Mouse (Mus musculus) gastrocnemius, adult 2 months (tissue): ENCODE results near the gene Cx3cr1. TPM values are rescaled to one million over a fixed set of nuclear protein-coding genes. Genes with fewer than 3 reads are reported as not detected.

ENCODE experiments used
- DNase-seq: peaks from one replicate; pipeline ENCODE4 v3.0.0; 2022
- H3K27ac ChIP-seq: fragments of 200-600 bp; 2 replicates; pipeline ENCODE4 v1.8.1; 2022; ENCODE audit warnings: mild to moderate bottlenecking
- H3K4me3 ChIP-seq: fragments of 200-600 bp; 2 replicates; pipeline ENCODE4 v1.8.1; 2022; ENCODE audit warnings: mild to moderate bottlenecking, moderate library complexity
- CTCF ChIP-seq: fragments of 200-600 bp; IDR thresholded peaks from 2 replicates; pipeline ENCODE4 v1.8.1; 2022; ENCODE audit warnings: antibody characterized with exemption, mild to moderate bottlenecking, moderate library complexity
- intact Hi-C: fragments of 180-260 bp; cut with DNase I; formaldehyde crosslinking; loops from one replicate; pipeline ENCODE4 v1.15.1; 2025
- total RNA-seq, 2 experiments: library from RNA; stranded (reverse); gene quantifications; 2 replicates each; pipeline ENCODE4 v1.2.3; 2021

The Cx3cr1 gene
- total RNA-seq, 2 experiments from 2014 or later, result 0.15 to 0.20 TPM

DNA sequence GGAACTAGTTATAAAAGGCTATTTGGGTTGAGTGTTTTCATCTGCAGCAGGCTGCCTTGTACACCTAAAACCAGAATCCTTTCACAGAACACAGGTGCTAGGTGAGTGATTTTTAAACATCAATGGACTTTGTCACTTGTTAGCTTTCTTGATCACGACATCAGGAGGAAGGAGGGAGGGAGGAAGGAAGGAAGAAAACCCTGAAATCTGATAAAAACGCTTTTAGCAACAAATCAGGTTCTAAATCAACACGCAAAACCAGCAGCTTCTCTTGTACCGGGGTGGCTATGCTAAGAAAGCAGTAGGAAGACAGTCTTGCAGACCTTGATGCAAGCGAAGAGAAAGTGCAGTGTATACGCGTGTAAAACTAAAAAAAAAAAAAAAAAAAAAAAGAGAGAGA lies 10.2 kb upstream of the Cx3cr1 start:
- intact Hi-C loops, result loop anchor here (10.0 kb wide), 1 partner anchor 145 kb away; the partner anchor contains the start of genes Gorasp1 and Ttc21a
- DNase-seq, result no peak
- Histone ChIP-seq H3K4me3 (no peak overlapping the region), H3K27ac (no peak overlapping the region)
- no peak for TF ChIP-seq CTCF

- Histone ChIP-seq H3K4me3 (no peak overlapping the region), H3K27ac (no peak overlapping the region)
- no peak for DNase-seq
- intact Hi-C loops, result loop anchor here (10.0 kb wide), 1 partner anchor 143 kb away; the partner anchor contains the start of genes Gorasp1 and Ttc21a
- TF ChIP-seq CTCF, result no peak
Measured at GRCm38 (mm10) chr9:120078241-120078640, 8.6 kb upstream of the Cx3cr1 start.

GRCm38 (mm10) chr9:120074516-120074915 lies 4.8 kb upstream of the Cx3cr1 start:
- TF ChIP-seq CTCF, result no peak
- H3K27ac ChIP-seq, result no peak overlapping the region
- no peak overlapping the region for H3K4me3 ChIP-seq
- intact Hi-C loops, result loop anchor here (10.0 kb wide), 1 partner anchor 140 kb away; the partner anchor contains the start of genes Gorasp1 and Ttc21a
- DNase-seq, result no peak

DNA sequence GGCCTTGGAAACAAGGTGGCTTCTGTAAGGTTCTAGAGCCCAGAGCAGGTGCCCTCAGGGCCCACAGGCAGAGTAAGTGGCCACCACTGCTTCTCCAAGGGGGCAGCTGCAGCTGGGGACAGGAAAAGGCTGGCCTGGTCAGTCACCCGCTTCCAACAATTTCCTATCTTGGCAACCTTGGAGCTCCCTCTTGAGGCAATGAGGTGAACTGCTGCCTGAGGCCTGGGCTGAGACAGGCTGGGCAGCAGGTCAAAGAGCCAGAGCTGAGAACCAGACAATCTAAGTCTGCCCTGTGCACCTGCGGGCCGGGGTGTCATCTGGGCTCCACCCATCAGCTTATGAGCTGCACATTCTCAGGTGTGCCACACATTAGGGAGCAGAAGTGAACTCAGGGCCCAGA lies 3.5 kb upstream of the Cx3cr1 start:
- intact Hi-C loops, result loop anchor here (1.0 to 10.0 kb wide), 3 partner anchors 45 to 138 kb away; partner anchors contain the start of genes Gorasp1 and Ttc21a
- H3K4me3 ChIP-seq, result no peak overlapping the region
- peak; percentile 86 for DNase-seq
- no peak overlapping the region for H3K27ac ChIP-seq
- no peak; the same call in 1 of the 2 replicates for TF ChIP-seq CTCF

DNA sequence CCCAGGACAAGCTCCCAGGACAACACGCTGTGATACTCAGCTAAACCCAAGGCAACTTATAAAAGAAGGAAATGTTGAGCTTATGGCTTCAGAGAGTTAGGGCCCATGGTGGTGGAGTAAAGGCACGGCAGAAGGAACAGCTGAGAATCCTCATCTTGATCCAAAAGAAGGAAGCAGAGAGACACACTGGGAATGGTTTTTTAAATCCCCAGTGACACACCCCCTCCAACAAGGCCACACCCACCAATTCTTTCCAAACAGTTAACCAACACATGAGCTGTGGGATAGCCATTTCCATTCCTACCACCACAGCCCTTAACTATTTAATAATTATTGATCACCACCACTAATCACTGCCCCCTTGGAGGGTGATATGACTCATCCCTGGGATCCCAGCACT lies 1.6 kb upstream of the Cx3cr1 start:
- Histone ChIP-seq H3K27ac (no peak overlapping the region), H3K4me3 (no peak overlapping the region)
- TF ChIP-seq CTCF, result no peak
- intact Hi-C loops, result loop anchor here (10.0 kb wide), 1 partner anchor 136 kb away; the partner anchor contains the start of genes Gorasp1 and Ttc21a
- DNase-seq, result no peak

DNA sequence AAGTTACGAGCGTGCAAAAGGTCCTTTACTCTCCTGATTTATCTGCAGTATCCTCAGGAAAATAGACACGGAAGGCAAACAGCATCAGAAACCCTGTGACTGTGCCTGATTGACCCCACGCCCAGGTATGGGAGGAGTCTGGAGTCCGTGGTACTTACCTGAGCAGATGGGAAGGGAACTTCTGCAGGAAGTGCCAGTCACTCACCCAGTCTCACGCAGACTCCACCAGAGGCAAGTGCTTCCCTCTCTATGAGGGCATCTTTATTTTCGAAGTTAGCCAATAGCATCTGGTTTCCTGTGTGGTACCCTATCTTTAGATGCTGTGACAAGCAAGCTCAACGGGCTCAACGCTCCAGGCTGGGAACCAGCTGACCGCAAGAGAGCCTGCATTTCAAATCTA lies 1.6 kb downstream of the Cx3cr1 start:
- intact Hi-C loops, result no loop called here
- H3K4me3 ChIP-seq, result no peak overlapping the region
- TF ChIP-seq CTCF, result no peak
- no peak overlapping the region for H3K27ac ChIP-seq
- DNase-seq, result no peak

DNA sequence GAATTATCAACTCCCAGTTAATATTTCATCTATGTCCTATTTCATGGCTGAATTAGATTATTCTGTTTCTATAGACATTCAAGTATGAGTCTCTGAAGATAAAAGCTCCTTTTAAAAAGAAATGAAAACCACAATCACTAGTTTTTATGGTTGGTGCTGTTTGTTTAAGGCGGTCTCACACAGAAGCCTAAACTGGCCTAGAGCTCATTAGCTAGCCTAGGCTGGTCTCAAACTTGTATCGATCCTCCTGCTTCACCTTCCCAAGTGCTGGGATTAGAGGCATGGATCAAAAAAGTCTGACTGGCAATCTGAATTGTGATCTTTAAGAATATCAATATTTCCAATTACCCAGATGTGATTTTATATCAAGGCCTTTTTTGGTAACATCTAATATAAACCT lies 2.1 kb downstream of the Cx3cr1 start:
- Histone ChIP-seq H3K4me3 (no peak overlapping the region), H3K27ac (no peak overlapping the region)
- intact Hi-C loops, result no loop called here
- no peak for TF ChIP-seq CTCF
- no peak for DNase-seq

DNA sequence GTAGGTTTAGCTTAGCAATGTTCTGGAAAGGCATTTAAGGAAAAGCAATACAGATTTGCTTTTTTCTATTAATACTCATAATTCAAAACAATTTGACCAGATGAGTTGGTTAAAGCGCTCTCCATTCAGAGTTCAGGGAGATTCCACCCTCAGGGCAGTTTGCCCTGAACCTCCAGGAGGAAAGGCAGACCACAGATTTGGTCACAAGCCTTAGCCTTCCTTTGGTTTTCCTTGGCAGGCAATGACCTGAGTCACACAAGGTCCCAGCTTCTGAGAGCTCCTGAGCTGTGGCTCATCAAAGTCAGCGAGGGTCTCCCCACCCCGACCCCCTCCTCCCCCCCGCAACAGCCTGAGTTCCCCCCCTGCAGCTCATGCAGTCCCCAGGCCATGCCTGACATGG lies 5.4 kb downstream of the Cx3cr1 start:
- intact Hi-C loops, result no loop called here
- Histone ChIP-seq H3K4me3 (no peak overlapping the region), H3K27ac (no peak overlapping the region)
- TF ChIP-seq CTCF, result no peak
- DNase-seq, result no peak

- Histone ChIP-seq H3K4me3 (no peak overlapping the region), H3K27ac (no peak overlapping the region)
- no peak for TF ChIP-seq CTCF
- intact Hi-C loops, result no loop called here
- no peak for DNase-seq
Measured at GRCm38 (mm10) chr9:120058730-120059129, 10.9 kb downstream of the Cx3cr1 start.

- H3K27ac ChIP-seq, result no peak overlapping the region
- no peak for TF ChIP-seq CTCF
- intact Hi-C loops, result no loop called here
- H3K4me3 ChIP-seq, result no peak overlapping the region
- DNase-seq, result no peak
Measured at GRCm38 (mm10) chr9:120056201-120056600, 13.5 kb downstream of the Cx3cr1 start.

GRCm38 (mm10) chr9:120054545-120055277 lies 15.0 kb downstream of the Cx3cr1 start:
- intact Hi-C loops, result no loop called here

DNA sequence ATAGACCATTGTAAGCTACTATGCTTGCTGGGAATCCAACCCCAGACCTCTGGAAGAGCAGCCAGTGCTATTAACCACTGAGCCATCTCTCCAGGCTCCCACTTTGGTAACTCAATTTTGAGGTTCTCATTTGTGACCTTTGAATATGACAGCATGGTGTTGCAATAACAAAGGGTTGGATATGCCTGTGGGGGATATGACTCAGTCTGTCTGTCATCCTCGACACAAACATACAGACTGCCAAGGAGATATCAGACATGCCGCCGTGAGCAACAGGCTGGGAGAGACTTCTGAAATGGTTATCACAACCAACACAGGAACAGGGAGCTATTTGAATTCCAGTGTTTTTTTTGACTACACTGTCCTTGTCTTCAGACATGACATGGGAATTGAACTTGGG lies 20.3 kb downstream of the Cx3cr1 start:
- intact Hi-C loops, result no loop called here
- no peak for DNase-seq
- TF ChIP-seq CTCF, result no peak
- no peak overlapping the region for H3K27ac ChIP-seq
- no peak overlapping the region for H3K4me3 ChIP-seq

More at GRCm38 (mm10) chr9:120054545-120055277, 15.0 kb downstream of the Cx3cr1 start:
- no peak overlapping the region for H3K4me3 ChIP-seq
- DNase-seq, result no peak
- no peak for TF ChIP-seq CTCF
- no peak overlapping the region for H3K27ac ChIP-seq

DNA sequence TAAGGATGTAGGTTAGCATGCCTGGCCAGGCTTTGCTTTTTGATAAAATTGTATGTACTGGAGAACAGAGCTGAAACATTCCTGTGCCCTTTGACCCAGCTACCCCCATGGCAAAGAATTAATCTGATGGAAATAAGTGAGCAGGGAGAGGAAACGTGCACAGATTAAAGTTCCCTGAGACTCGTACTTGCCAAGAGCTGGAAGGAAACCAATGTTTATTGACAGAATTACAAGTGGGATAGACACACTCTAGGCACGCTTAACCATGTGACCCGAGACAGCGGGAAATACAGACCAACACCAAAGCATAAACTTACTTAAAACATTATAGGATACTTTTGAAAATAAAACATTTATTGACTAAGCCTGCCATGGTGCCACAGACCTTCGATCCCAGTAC lies 21.2 kb downstream of the Cx3cr1 start:
- H3K4me3 ChIP-seq, result no peak overlapping the region
- no peak for DNase-seq
- no peak overlapping the region for H3K27ac ChIP-seq
- no peak for TF ChIP-seq CTCF
- intact Hi-C loops, result no loop called here

DNA sequence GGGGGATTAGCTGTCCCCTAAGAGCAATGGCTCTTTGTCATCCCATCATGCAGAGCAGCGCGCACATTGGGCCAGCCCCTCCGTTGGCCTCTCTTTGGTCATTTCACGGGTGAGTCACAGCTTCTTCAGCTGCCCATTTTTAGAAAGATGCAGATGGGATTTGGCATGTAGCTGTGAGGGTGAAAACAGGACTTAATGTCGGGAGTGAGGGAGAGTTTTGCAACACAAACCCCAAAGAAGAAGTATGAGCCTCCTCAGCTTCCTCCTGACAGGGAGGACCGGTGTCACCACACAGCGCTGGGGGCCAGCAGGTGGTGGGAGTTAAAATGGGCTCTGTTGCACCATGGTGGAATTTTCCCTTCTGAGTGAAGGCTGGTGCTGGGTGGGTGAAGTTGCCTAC lies 26.6 kb downstream of the Cx3cr1 start:
- Histone ChIP-seq H3K4me3 (no peak overlapping the region), H3K27ac (no peak overlapping the region)
- no peak for DNase-seq
- intact Hi-C loops, result no loop called here
- TF ChIP-seq CTCF, result no peak
